ENCODE assay signal across 7 mouse cellular contexts in genomic region chr8:46539701-46540100, GRCm38 (mm10). TPM values are rescaled to one million over a fixed set of nuclear protein-coding genes. Genes with fewer than 3 reads are reported as not detected.
DNase-seq lines count a peak whose midpoint lies in the region; TF ChIP-seq lines count a peak whose summit lies in the region.

No protein-coding gene starts in this region.

- no peak overlapping the region for H3K27ac ChIP-seq in kidney, adult 2 months (ENCODE audit: insufficient read depth, low read depth, low read length)

- no peak overlapping the region for H3K4me3 ChIP-seq in kidney, adult 2 months (ENCODE audit: insufficient read depth, low read depth, low read length)

- WGBS in kidney, adult 2 months, result 41% methylated on average over 5 of the region's 5 CpGs

- H3K4me1 ChIP-seq in kidney, adult 2 months (ENCODE audit: control insufficient read depth, insufficient read depth, low read length), result no peaks in the 10 kb centered on the region

- H3K27me3 ChIP-seq in kidney, adult 2 months (replicated peaks; ENCODE audit: control insufficient read depth, insufficient read depth, low read length), result no peaks in the 10 kb centered on the region

- TF ChIP-seq CTCF in kidney, adult 2 months (conservative IDR thresholded peaks at IDR 0.05; ENCODE audit: insufficient read depth, insufficient read length, low read depth, low read length), result no peak

- no peaks in the 10 kb centered on the region for H3K36me3 ChIP-seq in kidney, adult 2 months (ENCODE audit: control insufficient read depth, insufficient read depth, low read length)

- peak; percentile 54 for DNase-seq in kidney, adult 2 months
- DNase-seq in kidney, postnatal 10 days, result no peak
- peak; percentile 41 for DNase-seq in c-Kit-positive CD71-positive TER-119-negative erythroid progenitor cells, embryonic 14.5 days (ENCODE audit: low read depth)
- peak; percentile 48 for DNase-seq in heart, adult 8-10 months (ENCODE audit: low spot score)
- peak; percentile 32 for DNase-seq in lung, postnatal 36 days
- DNase-seq in thymus, postnatal 25 days, result no peak
- no peak for DNase-seq in thymus, postnatal 14 days

- TF ChIP-seq POLR2A in kidney, adult 2 months (IDR thresholded peaks at IDR 0.05; ENCODE audit: low read depth, low read length), result no peak

RNA-seq across cellular contexts. Expression of gene Cenpu, which starts 12.1 kb away (rescaled TPM):
- 0.33 and 0.67 TPM in 2 replicates for polyA plus RNA-seq in kidney, adult 2 months (2012; rRNA removed)
- total RNA-seq in heart, adult 8-10 months (2022), result 1 to 10 TPM in 2 of 4 experiments, under 1 TPM in 2; 0.65 to 1.1 (median 0.96) TPM

Comparison
In these comparisons a context has a peak if more than half of its experiments do, and no peak if none do; other contexts are left out.
1. DNase-seq: peak in kidney, adult 2 months (single experiment), c-Kit-positive CD71-positive TER-119-negative erythroid progenitor cells, embryonic 14.5 days (single experiment), heart, adult 8-10 months (single experiment) and lung, postnatal 36 days (single experiment); none in kidney, postnatal 10 days (single experiment), thymus, postnatal 25 days (single experiment) and thymus, postnatal 14 days (single experiment).